Mouse (Mus musculus) bone marrow, adult 2 months (tissue): ENCODE measurements around the gene H2al1d.

Experiments used
- CTCF ChIP-seq: fragments of 200-500 bp; IDR thresholded peaks from 2 replicates; pipeline ENCODE4 v1.5.1; 2011; ENCODE audit warnings: low read length, control low read depth; ENCODE audit not compliant: control insufficient read depth, insufficient read depth
- POLR2A ChIP-seq: fragments of 200-500 bp; IDR thresholded peaks from 2 replicates; pipeline ENCODE4 v1.6.1; 2011; ENCODE audit warnings: low read depth, mild to moderate bottlenecking, control low read depth, low read length, borderline replicate concordance; ENCODE audit not compliant: control insufficient read depth

DNA sequence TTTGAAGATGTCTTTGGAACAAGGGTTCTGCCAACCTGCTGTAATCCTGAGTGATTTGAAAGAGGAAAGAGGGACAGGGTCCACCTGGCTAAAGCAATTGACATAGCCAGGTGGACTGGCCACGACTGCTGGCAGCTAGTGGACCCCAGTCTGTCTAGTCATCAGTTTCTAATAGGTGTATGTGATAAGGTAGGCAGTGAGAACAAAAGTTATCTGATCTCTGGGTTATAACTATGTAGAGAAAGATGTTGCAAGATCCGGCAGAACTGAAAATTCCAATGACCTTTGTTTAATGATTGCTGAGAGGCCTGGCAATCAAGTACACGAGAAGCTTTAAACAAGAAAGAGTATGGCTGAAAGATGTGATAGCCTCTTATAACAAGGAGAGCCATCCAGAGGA lies 35.4 kb upstream of the H2al1d start:
- TF ChIP-seq POLR2A (no peak), CTCF (no peak)
